Mouse (Mus musculus) bone marrow, adult 2 months (tissue): ENCODE data around the gene Oxsm.

Experiments used
- CTCF ChIP-seq: fragments of 200-500 bp; IDR thresholded peaks from 2 replicates; pipeline ENCODE4 v1.5.1; 2011; ENCODE audit warnings: low read length, control low read depth; ENCODE audit not compliant: control insufficient read depth, insufficient read depth
- POLR2A ChIP-seq: fragments of 200-500 bp; IDR thresholded peaks from 2 replicates; pipeline ENCODE4 v1.6.1; 2011; ENCODE audit warnings: low read depth, mild to moderate bottlenecking, control low read depth, low read length, borderline replicate concordance; ENCODE audit not compliant: control insufficient read depth

DNA sequence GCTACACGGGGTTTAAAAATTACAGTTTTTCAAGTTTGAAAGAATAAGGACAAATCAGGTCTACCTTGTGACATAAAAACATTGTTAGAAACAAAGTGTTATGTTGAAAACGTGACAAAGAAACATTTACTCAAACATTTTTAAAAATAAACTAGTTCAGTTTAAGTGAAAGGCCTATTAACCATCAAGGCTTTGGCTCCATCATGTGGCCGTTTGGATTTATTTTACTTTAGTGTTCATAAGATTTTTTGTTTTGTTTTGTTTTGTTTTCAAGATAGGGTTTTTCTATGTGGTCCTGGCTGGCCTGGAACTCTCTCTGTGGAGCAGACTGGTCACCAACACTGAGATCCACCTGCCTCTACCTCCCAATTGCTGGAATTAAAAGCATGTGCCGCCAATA is 53.1 kb downstream of the Oxsm start:
- TF ChIP-seq POLR2A (no peak), CTCF (no peak)
